Mouse (Mus musculus) CH12.LX (cell line): ENCODE data around the gene Gm20388.

Experiments
- EP300 ChIP-seq: IDR thresholded peaks from 2 replicates; pipeline ENCODE4 v1.6.1; 2011; ENCODE audit warnings: low read length, improper control_type of control experiment
- ETS1 ChIP-seq: conservative IDR thresholded peaks from 2 replicates; pipeline ENCODE4 v1.6.1; 2012; ENCODE audit warnings: low read depth, mild to moderate bottlenecking, inconsistent platforms, low read length, improper control_type of control experiment, moderate library complexity
- POLR2A ChIP-seq: IDR thresholded peaks from 2 replicates; pipeline ENCODE4 v1.6.1; 2011; ENCODE audit warnings: low read depth, mild to moderate bottlenecking, improper control_type of control experiment, low read length

DNA sequence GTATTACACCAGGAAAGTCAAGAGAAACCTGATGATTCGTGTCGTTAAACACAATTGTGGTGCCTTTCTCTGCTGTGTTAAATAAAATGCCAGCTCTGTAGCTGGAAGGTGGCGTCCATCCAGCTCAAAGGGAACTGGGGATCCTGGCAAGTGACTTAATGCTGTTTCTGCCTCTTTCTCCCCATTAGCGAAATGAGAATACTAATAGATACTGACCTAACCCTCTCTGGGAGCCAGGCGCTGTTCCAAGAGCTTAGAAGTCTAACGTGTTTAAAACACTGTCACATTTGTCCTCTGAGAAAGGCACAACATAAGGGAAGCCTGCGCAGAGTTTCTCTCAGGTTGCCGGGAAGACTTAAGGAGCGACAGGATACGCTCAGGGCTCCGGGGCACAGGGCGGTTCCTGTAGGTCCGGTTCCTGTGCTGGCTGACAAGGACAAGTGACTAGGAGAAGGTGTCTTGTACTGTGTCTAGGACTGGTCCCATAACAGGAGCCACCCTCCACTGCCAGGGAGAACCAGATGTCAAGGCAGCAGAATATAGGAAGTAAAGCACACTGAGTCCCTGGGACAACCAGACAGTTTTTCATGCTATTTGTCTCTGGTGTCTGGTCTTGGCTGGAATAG lies 3819.3 kb downstream of the Gm20388 start:
- TF ChIP-seq POLR2A (no peak), EP300 (no peak), ETS1 (no peak)
